Mouse (Mus musculus) forebrain, embryonic 14.5 days (tissue): ENCODE measurements around the gene Mstn. TPM values are rescaled to one million over a fixed set of nuclear protein-coding genes. Genes with fewer than 3 reads are reported as not detected.

Experiments
- ATAC-seq: fragments of 200-750 bp; cut with Nextera tagmentation; 2 replicates; pipeline ENCODE4 v1.8.0; 2017; ENCODE audit warnings: mild to moderate bottlenecking, moderate library complexity
- DNase-seq: peaks from one replicate; pipeline ENCODE4 v3.0.0-alpha.2; 2015; ENCODE audit warnings: low spot score
- H3K27ac ChIP-seq: fragments of 300-500 bp; sonication (generic); 2 replicates; pipeline ENCODE4 v1.5.1; 2014; ENCODE audit warnings: low read depth, mild to moderate bottlenecking, control low read depth, low read length, moderate library complexity
- H3K27me3 ChIP-seq: fragments of 300-500 bp; sonication (generic); replicated peaks from 2 replicates; pipeline ENCODE4 v1.6.1; 2014; ENCODE audit warnings: low read length, control low read depth, mixed read lengths; ENCODE audit not compliant: control insufficient read depth, insufficient read depth
- H3K36me3 ChIP-seq: fragments of 300-500 bp; sonication (generic); 2 replicates; pipeline ENCODE4 v1.6.1; 2014; ENCODE audit warnings: low read length, control low read depth; ENCODE audit not compliant: control insufficient read depth, insufficient read depth
- H3K4me1 ChIP-seq: fragments of 300-500 bp; sonication (generic); 2 replicates; pipeline ENCODE4 v1.6.1; 2014; ENCODE audit warnings: antibody characterized with exemption, low read length, control low read depth; ENCODE audit not compliant: control insufficient read depth, insufficient read depth
- H3K4me2 ChIP-seq: fragments of 300-500 bp; sonication (generic); 2 replicates; pipeline ENCODE4 v1.6.1; 2014; ENCODE audit warnings: mild to moderate bottlenecking, control low read depth, low read length
- H3K4me3 ChIP-seq: fragments of 300-500 bp; sonication (generic); 2 replicates; pipeline ENCODE4 v1.5.1; 2014; ENCODE audit warnings: low read depth, low read length, control low read depth
- H3K9ac ChIP-seq: fragments of 300-500 bp; sonication (generic); 2 replicates; pipeline ENCODE4 v1.6.1; 2014; ENCODE audit warnings: mild to moderate bottlenecking, low read length, control low read depth, moderate library complexity
- H3K9me3 ChIP-seq: fragments of 300-500 bp; sonication (generic); replicated peaks from 2 replicates; pipeline ENCODE4 v1.6.1; 2016; ENCODE audit warnings: low read length, control low read depth, mixed read lengths; ENCODE audit not compliant: control insufficient read depth
- WGBS: fragments of 180-500 bp; shearing (Covaris S2); extraction: QIAGEN DNeasy Blood & Tissue Kit; methylation state at CpG from one replicate; pipeline ENCODE4 v1.1.7; 2014; 5-methylcytosine and 5-hydroxymethylcytosine counted together
- polyA plus RNA-seq: library from polyadenylated mRNA; unstranded; fragments of >200 nt; fragmentation: Nextera tagmentation; extraction: Ambion mirVana; gene quantifications from 2 replicates; pipeline ENCODE4 v1.2.1, GENCODE M21; 2014

Mstn gene
- polyA plus RNA-seq, 1 experiment from 2014 or later: 0.32 TPM

DNA sequence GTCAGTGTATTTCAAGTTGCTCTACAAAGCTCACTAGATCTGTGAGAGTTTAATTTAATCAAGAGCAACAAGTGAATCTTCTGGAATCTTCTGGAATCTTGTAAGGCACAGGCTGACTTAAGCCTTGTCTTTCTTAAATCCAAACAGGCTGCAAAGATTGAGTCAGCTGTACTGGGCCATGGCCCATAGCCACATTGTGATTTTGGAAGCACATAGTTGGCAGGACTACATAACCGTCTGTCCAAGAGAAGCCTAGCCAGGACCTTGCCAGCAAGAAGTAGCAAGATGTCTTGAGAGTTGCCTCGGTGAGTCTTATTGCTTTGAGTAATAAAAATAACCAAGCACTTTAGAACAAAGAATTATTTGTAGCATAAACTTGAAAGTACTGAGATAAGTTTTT, 18.4 kb downstream of the Mstn start:
- Histone ChIP-seq H3K27me3 (no peaks in the 10 kb centered on the region), H3K4me2 (no peak overlapping the region), H3K4me3 (no peak overlapping the region), H3K27ac (no peak overlapping the region), H3K4me1 (no peaks in the 10 kb centered on the region), H3K36me3 (no peaks in the 10 kb centered on the region), H3K9ac (no peak overlapping the region), H3K9me3 (no peaks in the 10 kb centered on the region)
- DNase-seq: no peak
- WGBS: 92% methylated on average over 2 of the region's 2 CpGs
- ATAC-seq: no peak

DNA sequence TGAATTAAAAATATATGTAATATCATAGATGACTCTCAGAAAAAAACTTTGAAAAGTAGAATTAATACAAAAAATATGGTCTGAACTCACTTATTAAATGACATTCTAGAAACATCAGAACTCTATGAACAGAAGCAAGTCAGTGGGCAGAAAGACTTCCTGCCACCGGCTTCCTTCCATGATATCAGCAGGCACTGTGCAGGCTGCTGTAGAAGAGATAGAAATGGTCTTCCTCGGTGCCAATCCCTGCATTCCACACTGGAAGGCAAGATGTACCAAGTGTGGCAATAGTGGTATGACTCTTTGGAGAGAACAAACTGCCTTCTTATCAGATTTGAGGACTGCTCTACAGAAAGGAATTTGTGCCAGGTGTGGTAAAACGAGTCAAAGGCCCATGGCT, 19.2 kb downstream of the Mstn start:
- no peak overlapping the region for H3K27ac ChIP-seq
- no peaks in the 10 kb centered on the region for H3K36me3 ChIP-seq
- no peak overlapping the region for H3K4me2 ChIP-seq
- ATAC-seq: no peak
- 89% methylated on average over 3 of the region's 3 CpGs for WGBS
- H3K27me3 ChIP-seq: no peaks in the 10 kb centered on the region
- no peak for DNase-seq
- H3K4me3 ChIP-seq: no peak overlapping the region
- H3K9me3 ChIP-seq: no peaks in the 10 kb centered on the region
- H3K4me1 ChIP-seq: no peaks in the 10 kb centered on the region
- no peak overlapping the region for H3K9ac ChIP-seq

DNA sequence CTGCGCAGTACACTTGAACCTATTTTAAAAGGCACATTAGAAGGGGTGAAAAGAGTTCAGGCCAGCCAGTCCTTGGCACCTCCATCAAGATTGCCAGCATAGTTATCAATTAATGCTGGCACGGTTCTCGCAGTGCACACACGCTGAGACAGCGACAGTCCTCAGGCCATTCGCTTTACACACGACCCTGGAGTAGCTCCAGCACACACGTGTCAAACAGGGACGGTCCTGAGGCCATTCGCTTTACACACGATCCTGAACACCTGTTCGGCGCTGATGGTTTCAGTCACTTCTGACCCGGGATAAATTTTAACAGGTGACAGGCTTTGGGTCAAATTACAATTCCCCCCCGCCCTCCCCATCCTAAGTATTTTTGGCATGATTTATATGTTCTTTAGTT, 23.8 kb downstream of the Mstn start:
- WGBS: 86% methylated on average over 15 of the region's 15 CpGs
- no peak for DNase-seq

DNA sequence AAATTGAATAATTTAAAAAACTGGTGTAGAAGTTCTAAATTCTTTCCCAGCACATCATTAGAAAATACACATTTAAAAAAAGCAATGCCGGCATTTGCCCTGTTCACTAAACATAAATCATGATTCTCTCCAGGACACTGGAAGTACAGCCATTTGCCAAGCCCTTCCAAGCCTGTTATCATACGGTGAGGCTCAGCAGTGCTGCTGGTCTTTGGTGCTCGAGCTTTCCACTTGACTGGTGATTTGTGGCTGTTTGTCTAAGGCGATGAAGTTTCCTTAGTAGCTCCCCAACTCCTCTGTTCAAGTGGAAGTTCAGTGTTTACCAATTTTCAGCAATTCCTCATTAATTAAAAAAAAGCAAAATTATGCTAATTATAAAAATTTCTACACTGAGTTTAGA, 24.6 kb downstream of the Mstn start:
- DNase-seq: no peak
- Histone ChIP-seq H3K9ac (no peak overlapping the region), H3K9me3 (no peaks in the 10 kb centered on the region), H3K36me3 (no peaks in the 10 kb centered on the region), H3K27ac (no peak overlapping the region), H3K27me3 (no peaks in the 10 kb centered on the region), H3K4me2 (no peak overlapping the region), H3K4me3 (no peak overlapping the region), H3K4me1 (no peaks in the 10 kb centered on the region)
- ATAC-seq: no peak
- 65% methylated on average over 4 of the region's 4 CpGs for WGBS

More for the DNA sequence above, 23.8 kb downstream of the Mstn start:
- Histone ChIP-seq H3K36me3 (no peaks in the 10 kb centered on the region), H3K9ac (no peak overlapping the region), H3K27ac (no peak overlapping the region), H3K9me3 (no peaks in the 10 kb centered on the region), H3K4me1 (no peaks in the 10 kb centered on the region), H3K4me3 (no peak overlapping the region), H3K27me3 (no peaks in the 10 kb centered on the region), H3K4me2 (no peak overlapping the region)
- no peak for ATAC-seq

DNA sequence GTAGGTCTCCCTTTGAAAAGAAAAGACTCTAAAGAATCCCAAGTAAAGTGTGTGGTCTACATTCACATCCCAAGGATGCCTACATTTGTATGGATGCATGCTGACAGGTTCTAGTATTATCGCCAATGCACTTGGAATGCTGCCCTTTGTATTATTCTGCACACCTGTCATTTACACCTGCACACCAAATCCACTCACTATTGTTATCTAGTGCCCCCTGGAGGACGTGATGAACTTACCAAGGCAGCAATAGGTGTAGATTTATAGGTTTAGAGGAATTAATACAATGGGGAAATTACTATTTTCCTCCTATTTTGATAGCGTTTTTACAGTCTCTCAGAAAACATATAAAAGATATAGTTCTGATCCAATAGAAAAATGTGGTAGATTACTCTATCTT, 31.7 kb downstream of the Mstn start:
- Histone ChIP-seq H3K4me1 (no peaks in the 10 kb centered on the region), H3K36me3 (no peaks in the 10 kb centered on the region), H3K9me3 (no peaks in the 10 kb centered on the region), H3K9ac (no peak overlapping the region), H3K27me3 (no peaks in the 10 kb centered on the region), H3K27ac (no peak overlapping the region), H3K4me3 (no peak overlapping the region), H3K4me2 (no peak overlapping the region)
- no peak for ATAC-seq
- no peak for DNase-seq
- 36% methylated on average over 3 of the region's 3 CpGs for WGBS

DNA sequence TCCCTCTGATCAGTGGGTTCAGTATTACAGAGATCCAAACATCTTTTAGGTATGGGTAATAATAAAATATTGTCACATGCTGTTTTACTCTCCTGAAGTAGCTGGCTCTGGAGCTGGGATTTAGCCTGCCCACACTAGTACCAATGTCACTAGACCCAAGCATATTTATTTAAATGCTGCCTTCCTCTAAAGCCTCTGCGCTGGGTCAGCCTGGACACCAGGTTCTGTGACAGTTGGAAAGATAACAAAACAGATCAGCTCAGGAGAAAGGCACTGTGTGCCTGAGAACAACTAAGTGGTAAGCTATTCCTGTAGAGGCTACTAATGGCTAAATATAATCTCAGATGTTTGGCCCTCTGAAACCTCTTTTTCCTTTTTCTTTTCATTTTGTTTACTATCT, 49.1 kb downstream of the Mstn start:
- no peak for ATAC-seq
- H3K9ac ChIP-seq: no peak overlapping the region
- no peak for DNase-seq
- H3K36me3 ChIP-seq: no peaks in the 10 kb centered on the region
- no peak overlapping the region for H3K27ac ChIP-seq
- H3K9me3 ChIP-seq: no peaks in the 10 kb centered on the region
- H3K4me2 ChIP-seq: no peak overlapping the region
- H3K4me3 ChIP-seq: no peak overlapping the region
- H3K4me1 ChIP-seq: no peaks in the 10 kb centered on the region
- H3K27me3 ChIP-seq: no peaks in the 10 kb centered on the region
- 89% methylated on average over 1 of the region's 1 CpGs for whole genome bisulfite sequencing

Other genes starting within 250 kb of the Mstn start
- 16.6 and 25.0 TPM in 2 replicates for gene Inpp1, start 244.0 kb upstream of the Mstn start, polyA plus RNA-seq
- 25.0 and 25.9 TPM in 2 replicates for gene Hibch, start 216.7 kb upstream of the Mstn start, polyA plus RNA-seq
- gene 1700019D03Rik, start 41.5 kb upstream of the Mstn start, polyA plus RNA-seq: 2.1 and 2.5 TPM in 2 replicates
- not detected in 2 replicates for gene 1700019A02Rik, start 126.0 kb downstream of the Mstn start, polyA plus RNA-seq
- gene Pms1, start 235.4 kb downstream of the Mstn start, polyA plus RNA-seq: 11.1 and 12.2 TPM in 2 replicates
- gene Ormdl1, start 235.5 kb downstream of the Mstn start, polyA plus RNA-seq: 74.1 and 79.8 TPM in 2 replicates
- not detected in 2 replicates for gene Gm28778, start 235.5 kb downstream of the Mstn start, polyA plus RNA-seq